Mouse (Mus musculus) heart, embryonic 16.5 days (tissue): ENCODE measurements around the gene Cnst. TPM values are rescaled to one million over a fixed set of nuclear protein-coding genes. Genes with fewer than 3 reads are reported as not detected.

ENCODE experiments used
- ATAC-seq: fragments of 200-750 bp; cut with Nextera tagmentation; replicated peaks from 2 replicates; pipeline ENCODE4 v1.8.0; 2017; ENCODE audit warnings: moderate number of reproducible peaks; ENCODE audit not compliant: insufficient read depth, low FRiP score; ENCODE audit errors: extremely low read depth
- H3K27ac ChIP-seq: fragments of 300-500 bp; sonication (generic); 2 replicates; pipeline ENCODE4 v1.5.1; 2014; ENCODE audit warnings: mild to moderate bottlenecking, low read length, control low read depth, moderate library complexity
- H3K27me3 ChIP-seq: fragments of 300-500 bp; sonication (generic); 2 replicates; pipeline ENCODE4 v1.6.1; 2014; ENCODE audit warnings: low read length, mixed read lengths; ENCODE audit not compliant: control insufficient read depth, insufficient read depth
- H3K36me3 ChIP-seq: fragments of 300-500 bp; sonication (generic); 2 replicates; pipeline ENCODE4 v1.6.1; 2014; ENCODE audit not compliant: control insufficient read depth, insufficient read depth
- H3K4me1 ChIP-seq: fragments of 300-500 bp; sonication (generic); 2 replicates; pipeline ENCODE4 v1.6.1; 2014; ENCODE audit warnings: low read length, mixed read lengths; ENCODE audit not compliant: control insufficient read depth, insufficient read depth
- H3K4me2 ChIP-seq: fragments of 300-500 bp; sonication (generic); 2 replicates; pipeline ENCODE4 v1.6.1; 2014; ENCODE audit warnings: low read depth, mild to moderate bottlenecking, control low read depth, low read length
- H3K4me3 ChIP-seq: fragments of 300-500 bp; sonication (generic); 2 replicates; pipeline ENCODE4 v1.5.1; 2014; ENCODE audit warnings: mild to moderate bottlenecking, control low read depth, low read length
- H3K9ac ChIP-seq: fragments of 300-500 bp; sonication (generic); 2 replicates; pipeline ENCODE4 v1.6.1; 2014; ENCODE audit warnings: low read length, control low read depth
- H3K9me3 ChIP-seq: fragments of 300-500 bp; sonication (generic); replicated peaks from 2 replicates; pipeline ENCODE4 v1.6.1; 2016; ENCODE audit warnings: low read length; ENCODE audit not compliant: control insufficient read depth
- WGBS: fragments of 180-500 bp; shearing (Covaris S2); extraction: QIAGEN DNeasy Blood & Tissue Kit; methylation state at CpG from one replicate; pipeline ENCODE4 v1.1.7; 2014; 5-methylcytosine and 5-hydroxymethylcytosine counted together
- polyA plus RNA-seq: library from polyadenylated mRNA; unstranded; fragments of >200 nt; fragmentation: Nextera tagmentation; extraction: Ambion mirVana; gene quantifications from 2 replicates; pipeline ENCODE4 v1.2.1, GENCODE M21; 2015

Cnst gene
- polyA plus RNA-seq, 1 experiment from 2014 or later, result 20.9 TPM

DNA sequence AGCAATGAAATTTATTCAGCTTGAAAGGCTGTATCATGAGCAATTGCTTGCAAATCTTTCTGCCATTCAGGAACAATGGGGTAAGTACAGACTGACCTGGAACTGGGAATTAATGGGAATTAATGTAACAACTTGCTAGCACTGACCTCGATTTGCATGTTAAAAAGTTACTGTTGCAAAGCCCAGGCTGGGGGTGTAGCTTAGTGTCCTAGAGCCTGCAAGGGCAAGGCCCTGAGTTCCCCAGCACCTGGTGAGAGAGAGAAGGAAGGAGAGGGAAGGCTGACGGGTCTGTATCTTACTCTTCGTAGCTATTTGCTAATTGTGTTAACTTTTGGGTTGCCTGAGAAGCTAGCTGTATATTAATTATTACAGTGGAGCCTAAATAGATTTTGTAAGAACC lies 58.4 kb downstream of the Cnst start:
- no peak for ATAC-seq
- Histone ChIP-seq H3K4me1 (peaks cover 9% of the 10 kb centered on the region), H3K36me3 (0 out of 2 replicates have a peak, but pooled peaks cover 4% of the 10 kb centered on the region), H3K9me3 (no peaks in the 10 kb centered on the region), H3K27ac (no peak overlapping the region), H3K27me3 (no peaks in the 10 kb centered on the region), H3K9ac (no peak overlapping the region), H3K4me2 (no peak overlapping the region), H3K4me3 (no peak overlapping the region)
- whole genome bisulfite sequencing, result 59% methylated on average over 3 of the region's 3 CpGs

DNA sequence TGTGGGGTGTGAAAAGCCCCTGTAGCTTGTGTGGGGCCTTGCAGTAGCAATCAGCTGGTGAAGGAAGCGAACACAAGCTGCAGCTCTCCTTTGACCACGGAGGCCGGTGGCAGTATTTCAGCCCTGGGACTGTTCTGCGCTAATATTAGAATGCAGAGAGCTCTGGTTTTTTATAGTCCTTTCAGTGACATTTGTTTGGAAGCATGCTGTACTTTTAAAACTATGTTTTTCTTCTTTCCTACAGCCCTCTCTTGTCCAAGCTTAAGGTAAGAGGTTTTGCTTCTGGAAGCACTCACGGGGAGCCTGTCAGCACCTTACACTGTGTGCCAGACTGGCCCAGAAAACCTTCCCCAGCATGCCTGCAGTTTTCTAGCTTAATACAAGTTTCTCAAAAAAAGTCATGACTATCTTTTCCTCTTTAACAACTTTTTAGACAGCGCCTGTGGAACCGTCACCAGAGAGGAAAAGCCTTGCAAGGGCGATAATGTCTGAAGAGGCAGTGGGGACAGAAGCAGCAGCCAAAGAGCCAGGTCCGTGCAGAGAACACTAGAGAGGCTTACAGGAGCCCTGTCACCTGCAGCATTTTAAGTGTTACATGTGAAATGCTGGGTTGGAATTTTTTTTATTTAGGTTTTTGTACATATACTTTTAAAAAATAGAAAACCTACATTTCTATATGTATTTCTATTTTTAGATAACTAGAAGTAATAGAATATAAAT lies 60.0 kb downstream of the Cnst start:
- peak; percentile 90 for ATAC-seq
- Histone ChIP-seq H3K9me3 (no peaks in the 10 kb centered on the region), H3K4me3 (no peak overlapping the region), H3K27me3 (no peaks in the 10 kb centered on the region), H3K4me2 (peak overlapping the region; percentile 33), H3K27ac (peak overlapping the region; percentile 89), H3K36me3 (peaks cover 12% of the 10 kb centered on the region; the same call in 1 of the 2 replicates), H3K9ac (peak overlapping the region; percentile 24; the same call in 1 of the 2 replicates), H3K4me1 (peaks cover 9% of the 10 kb centered on the region)
- WGBS, result 30% methylated on average over 9 of the region's 9 CpGs

DNA sequence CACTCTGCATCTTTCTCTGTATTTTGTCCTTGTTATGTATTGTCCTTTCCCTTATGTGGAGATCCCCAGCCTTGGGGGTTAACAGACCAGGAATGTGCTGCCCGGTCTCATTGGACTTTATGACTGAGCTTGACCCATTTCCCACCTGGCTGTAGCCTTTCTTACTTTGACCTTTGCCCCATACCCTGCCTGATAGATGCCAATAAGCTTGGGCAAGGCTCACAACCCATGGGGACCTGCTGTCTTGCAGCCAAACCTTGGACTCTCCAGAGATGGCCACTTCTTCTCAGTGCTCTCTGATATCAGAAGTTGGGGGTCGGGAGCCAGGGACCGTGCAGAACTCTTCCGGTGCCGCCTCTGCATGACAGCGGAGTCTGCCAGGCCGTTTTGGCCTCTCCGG lies 62.4 kb downstream of the Cnst start:
- Histone ChIP-seq H3K4me1 (peaks cover 9% of the 10 kb centered on the region), H3K9me3 (no peaks in the 10 kb centered on the region), H3K27ac (no peak overlapping the region), H3K27me3 (no peaks in the 10 kb centered on the region), H3K36me3 (peaks cover 12% of the 10 kb centered on the region; the same call in 1 of the 2 replicates), H3K9ac (no peak overlapping the region), H3K4me2 (no peak overlapping the region), H3K4me3 (no peak overlapping the region)
- ATAC-seq, result no peak
- WGBS, result 84% methylated on average over 8 of the region's 8 CpGs

DNA sequence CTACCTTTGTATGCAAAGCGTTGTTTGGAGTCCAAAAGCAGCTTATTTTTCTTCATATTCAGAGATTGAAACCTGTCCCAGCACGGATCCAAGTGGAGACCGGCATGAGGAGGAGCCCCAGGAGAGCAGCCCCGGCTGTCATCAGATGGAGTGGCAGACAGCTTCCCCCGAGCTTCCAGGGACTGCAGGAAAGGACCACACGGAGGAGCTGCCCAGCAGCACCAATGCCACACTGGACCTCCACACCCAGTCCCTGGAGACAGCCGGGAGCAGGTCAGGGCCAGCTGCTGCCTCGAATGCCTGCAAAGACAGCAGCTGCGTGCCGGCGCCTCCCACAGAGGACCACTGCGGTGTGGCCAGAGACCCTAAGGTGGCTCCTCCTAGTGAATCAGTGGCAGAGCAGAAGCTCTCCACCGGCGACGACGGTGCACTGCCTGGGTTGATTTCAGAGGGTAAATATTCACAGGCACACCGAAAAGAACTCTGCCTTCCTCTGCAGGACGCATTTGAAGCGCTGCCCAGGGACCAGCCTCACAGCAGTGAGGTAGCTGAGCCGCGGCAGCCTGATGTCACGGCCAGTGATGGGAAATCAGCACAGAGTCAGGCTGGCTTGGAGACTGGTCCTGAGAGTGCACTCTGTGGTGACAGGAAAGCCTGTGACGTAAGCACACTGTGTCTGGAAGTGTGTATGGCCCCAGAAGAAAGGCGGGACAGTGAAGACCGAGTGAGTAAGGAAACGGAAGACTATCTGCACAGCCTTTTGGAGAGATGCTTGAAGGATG lies 63.7 kb downstream of the Cnst start:
- 48% methylated on average over 26 of the region's 26 CpGs for WGBS
- H3K36me3 ChIP-seq, result peaks cover 13% of the 10 kb centered on the region; the same call in 1 of the 2 replicates
- no peaks in the 10 kb centered on the region for H3K9me3 ChIP-seq
- H3K9ac ChIP-seq, result no peak overlapping the region
- H3K4me3 ChIP-seq, result no peak overlapping the region
- no peak for ATAC-seq
- H3K4me2 ChIP-seq, result no peak overlapping the region
- no peaks in the 10 kb centered on the region for H3K27me3 ChIP-seq
- peaks cover 9% of the 10 kb centered on the region for H3K4me1 ChIP-seq
- H3K27ac ChIP-seq, result no peak overlapping the region

DNA sequence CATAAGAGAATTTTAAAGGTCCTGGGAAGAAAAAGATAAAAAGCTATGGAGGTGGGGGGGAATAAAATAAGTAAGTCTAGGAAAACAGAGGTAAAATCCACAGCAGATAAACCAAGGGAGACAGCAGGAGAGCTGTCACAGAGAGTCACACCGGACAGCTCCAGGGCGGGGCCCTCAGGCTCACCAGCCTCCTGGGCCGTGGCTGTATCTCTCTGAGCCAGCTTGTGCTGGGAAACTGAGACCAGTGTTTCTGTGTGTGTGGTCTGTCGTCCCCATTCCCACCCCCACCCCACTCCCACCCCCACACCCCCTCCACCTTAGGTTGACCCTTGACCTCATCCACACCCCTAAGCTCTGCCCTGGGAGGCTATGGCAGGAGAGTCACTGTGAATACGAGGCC lies 65.0 kb downstream of the Cnst start:
- WGBS, result 58% methylated on average over 5 of the region's 5 CpGs
- ATAC-seq, result no peak

DNA sequence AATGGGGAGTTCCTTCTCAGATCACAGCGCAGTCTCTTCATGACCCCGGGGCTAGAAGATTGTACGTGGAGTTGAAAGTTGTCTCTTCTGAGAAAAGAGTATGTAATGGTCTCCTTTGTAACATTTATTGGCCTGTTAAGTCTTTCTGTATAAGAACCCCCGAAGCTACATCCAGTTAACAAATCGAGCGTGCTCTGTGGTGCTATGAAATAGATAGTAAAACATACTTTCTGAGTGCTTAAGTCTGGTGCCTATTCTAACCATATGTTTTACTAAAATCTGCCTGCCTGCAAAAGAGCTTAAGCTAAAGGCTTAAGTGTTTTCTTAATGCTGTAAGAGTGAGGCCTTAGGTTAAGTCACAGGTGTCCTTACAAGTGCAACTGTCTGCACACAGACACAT lies 66.2 kb downstream of the Cnst start:
- H3K36me3 ChIP-seq, result peaks cover 13% of the 10 kb centered on the region; the same call in 1 of the 2 replicates
- no peak overlapping the region for H3K9ac ChIP-seq
- H3K9me3 ChIP-seq, result no peaks in the 10 kb centered on the region
- no peaks in the 10 kb centered on the region for H3K27me3 ChIP-seq
- no peaks in the 10 kb centered on the region for H3K4me1 ChIP-seq
- H3K4me3 ChIP-seq, result no peak overlapping the region
- ATAC-seq, result no peak
- H3K27ac ChIP-seq, result no peak overlapping the region
- H3K4me2 ChIP-seq, result no peak overlapping the region
- WGBS, result 85% methylated on average over 6 of the region's 6 CpGs

More for the DNA sequence above, 65.0 kb downstream of the Cnst start:
- Histone ChIP-seq H3K4me2 (no peak overlapping the region), H3K9me3 (no peaks in the 10 kb centered on the region), H3K36me3 (peaks cover 13% of the 10 kb centered on the region; the same call in 1 of the 2 replicates), H3K9ac (no peak overlapping the region), H3K4me3 (no peak overlapping the region), H3K27me3 (no peaks in the 10 kb centered on the region), H3K4me1 (peaks cover 2% of the 10 kb centered on the region; the same call in 1 of the 2 replicates), H3K27ac (no peak overlapping the region)

DNA sequence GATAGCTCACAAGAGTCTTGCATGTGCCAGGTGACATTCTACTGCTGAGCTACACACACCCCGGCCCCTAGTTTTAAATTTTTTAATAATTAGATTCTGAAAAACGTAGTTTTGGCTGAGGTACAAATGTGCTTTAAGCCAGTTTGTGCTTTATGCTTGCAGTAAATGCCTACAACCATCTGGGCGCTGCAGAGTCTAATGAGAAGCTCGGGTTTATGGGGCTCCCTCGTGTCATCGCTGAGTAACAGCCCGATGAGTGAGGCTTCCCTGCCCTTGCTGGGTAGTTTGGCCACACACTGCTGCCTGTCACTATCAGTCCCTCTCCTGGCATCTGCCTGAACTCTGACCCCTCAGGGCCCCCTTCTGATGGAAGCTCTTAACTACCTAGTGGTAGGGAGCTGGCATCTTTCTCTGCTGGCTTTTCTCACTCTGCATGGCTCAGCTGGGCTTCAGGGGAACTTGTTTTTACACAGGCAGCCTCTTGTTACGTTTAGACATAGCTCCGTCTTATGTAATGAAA lies 66.9 kb downstream of the Cnst start:
- Histone ChIP-seq H3K36me3 (peaks cover 13% of the 10 kb centered on the region; the same call in 1 of the 2 replicates), H3K4me1 (no peaks in the 10 kb centered on the region), H3K4me3 (no peak overlapping the region), H3K4me2 (no peak overlapping the region), H3K27ac (no peak overlapping the region), H3K27me3 (no peaks in the 10 kb centered on the region), H3K9me3 (no peaks in the 10 kb centered on the region), H3K9ac (no peak overlapping the region)
- no peak for ATAC-seq
- 67% methylated on average over 9 of the region's 9 CpGs for WGBS

DNA sequence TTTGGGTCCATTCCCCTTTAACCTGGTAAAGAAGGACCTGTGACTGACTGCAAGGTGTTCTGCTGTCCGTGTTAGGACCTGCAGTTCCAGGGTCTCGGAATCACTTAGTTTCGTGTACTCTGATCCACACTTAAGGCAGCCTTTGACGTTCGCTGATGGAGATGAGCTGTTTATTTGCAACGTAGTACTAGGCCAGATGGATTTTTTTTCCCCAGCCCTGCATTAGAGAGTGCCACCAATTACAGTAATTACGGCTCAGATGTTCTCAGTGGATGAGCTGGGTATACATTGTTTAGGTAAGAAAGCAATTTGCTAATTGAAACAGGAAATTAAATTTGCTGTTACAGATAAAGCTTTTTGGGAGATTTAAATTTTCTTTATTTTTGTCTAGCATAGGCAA lies 71.3 kb downstream of the Cnst start:
- no peak overlapping the region for H3K4me3 ChIP-seq
- H3K9me3 ChIP-seq, result no peaks in the 10 kb centered on the region
- H3K4me2 ChIP-seq, result no peak overlapping the region
- H3K27me3 ChIP-seq, result no peaks in the 10 kb centered on the region
- H3K9ac ChIP-seq, result no peak overlapping the region
- H3K4me1 ChIP-seq, result 0 out of 2 replicates have a peak, but pooled peaks cover 3% of the 10 kb centered on the region
- 79% methylated on average over 7 of the region's 7 CpGs for WGBS
- 0 out of 2 replicates have a peak, but pooled peaks cover 3% of the 10 kb centered on the region for H3K36me3 ChIP-seq
- no peak for ATAC-seq
- no peak overlapping the region for H3K27ac ChIP-seq

DNA sequence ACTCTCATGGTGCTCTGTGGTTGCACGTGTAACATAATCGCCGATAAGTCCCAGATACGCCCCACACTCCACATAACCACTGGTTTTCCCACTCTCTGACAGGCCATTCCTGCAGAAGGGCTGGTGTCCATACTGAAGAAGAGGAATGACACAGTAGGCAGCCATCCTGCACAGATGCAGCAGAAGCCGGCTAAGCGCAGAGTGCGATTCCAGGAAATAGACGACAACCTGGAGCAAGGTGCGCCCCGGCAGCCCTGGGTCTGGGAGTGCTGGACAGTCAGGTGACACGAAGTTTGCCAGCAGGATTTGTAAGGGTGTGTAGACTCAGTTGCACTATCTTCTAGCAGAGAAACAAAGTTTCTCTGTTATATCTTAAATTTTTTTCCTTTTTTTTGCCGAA lies 76.5 kb downstream of the Cnst start:
- Histone ChIP-seq H3K9me3 (no peaks in the 10 kb centered on the region), H3K4me2 (no peak overlapping the region), H3K4me3 (no peak overlapping the region), H3K4me1 (peaks cover 4% of the 10 kb centered on the region; the same call in 1 of the 2 replicates), H3K27me3 (no peaks in the 10 kb centered on the region), H3K36me3 (peaks cover 10% of the 10 kb centered on the region), H3K27ac (no peak overlapping the region), H3K9ac (no peak overlapping the region)
- WGBS, result 90% methylated on average over 12 of the region's 12 CpGs
- no peak for ATAC-seq
